Mouse (Mus musculus): ENCODE results near the gene Gm20388. TPM values are rescaled to one million over a fixed set of nuclear protein-coding genes. Genes with fewer than 3 reads are reported as not detected.
"Not testable (repeated sequence)": the region's sequence is repeated elsewhere in the genome, so short reads cannot be mapped to it uniquely, and the experiment has no call there.

Gene Gm20388
- total RNA-seq, 1 experiment from 2014 or later, result 18.4 TPM

DNA sequence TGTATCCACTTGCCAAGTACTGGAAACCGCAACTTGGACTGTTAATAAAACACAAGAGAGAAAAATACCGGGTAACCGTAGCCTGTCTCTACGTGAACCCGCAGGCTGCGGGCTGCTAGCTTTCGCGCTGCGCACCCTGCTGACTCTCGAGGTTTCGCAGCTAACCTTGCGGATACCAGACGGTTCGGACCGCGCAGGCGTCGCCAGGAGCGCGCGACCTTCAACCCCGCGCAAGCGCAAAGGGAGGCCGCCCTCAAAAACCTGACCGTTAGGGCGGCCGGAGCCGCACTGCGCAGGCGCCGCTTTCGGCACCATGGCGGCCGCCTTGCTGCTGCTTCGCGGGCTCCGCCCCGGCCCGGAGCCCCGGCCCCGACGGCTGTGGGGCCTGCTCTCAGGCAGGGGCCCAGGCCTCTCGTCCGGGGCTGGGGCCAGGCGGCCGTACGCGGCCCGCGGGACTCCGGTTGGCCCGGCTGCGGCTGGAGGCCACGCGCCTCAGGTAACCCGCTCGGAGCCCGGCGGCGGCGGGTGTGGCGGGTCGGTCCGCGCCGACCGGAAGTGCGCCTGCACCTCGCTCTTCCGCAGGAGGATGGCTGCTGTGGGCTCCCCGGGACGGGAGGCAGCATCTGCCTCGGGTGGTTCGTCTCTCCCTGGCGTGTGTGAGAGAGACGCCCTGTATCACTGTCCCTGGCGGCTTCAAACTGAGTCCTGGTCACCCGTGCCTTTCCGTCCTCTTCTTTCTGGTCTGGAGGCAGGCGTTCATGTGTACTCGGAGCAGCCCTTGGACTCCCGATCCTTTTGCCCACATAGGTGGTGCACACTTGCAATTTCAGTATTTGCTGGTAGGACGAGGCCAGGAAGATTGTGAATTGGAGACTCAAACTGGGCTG, 3154.8 kb downstream of the Gm20388 start:
- peak; percentile 92 to 93 for ATAC-seq (replicated peaks in 1 of 2; ENCODE audit: insufficient read depth in 1 of 2, low FRiP score in 2 of 2, low TSS enrichment in 1 of 2, low read depth in 1 of 2, poor library complexity in 2 of 2, severe bottlenecking in 2 of 2)

DNA sequence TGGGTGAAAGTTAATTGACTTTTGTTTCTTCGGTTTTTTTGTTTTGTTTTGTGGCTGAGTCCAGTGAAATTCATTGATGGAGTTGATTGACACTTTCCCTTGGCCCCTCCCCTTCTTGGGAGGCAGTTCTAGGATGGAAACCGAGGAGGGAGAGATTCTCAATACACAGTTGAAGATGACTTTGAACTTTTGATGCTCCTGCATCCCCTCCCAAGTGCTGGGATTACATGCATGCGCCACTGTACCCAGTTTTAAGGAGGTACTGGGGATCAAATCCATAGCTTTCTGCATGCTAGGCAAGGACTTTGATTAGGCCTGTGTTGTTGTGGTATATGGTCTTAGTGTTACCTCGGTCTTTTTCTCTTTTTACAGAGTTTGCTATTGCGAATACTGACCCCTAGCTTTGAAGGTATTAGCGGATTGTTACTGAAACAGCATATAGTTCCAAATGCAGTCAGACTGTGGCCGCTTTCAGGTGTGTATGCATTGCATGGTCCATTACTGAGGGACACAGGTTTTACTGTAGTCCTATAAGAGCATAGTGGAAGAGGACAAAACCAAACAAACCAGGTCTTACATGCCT, 3155.6 kb downstream of the Gm20388 start:
- ATAC-seq (replicated peaks in 1 of 2; ENCODE audit: insufficient read depth in 1 of 2, low FRiP score in 2 of 2, low TSS enrichment in 1 of 2, low read depth in 1 of 2, poor library complexity in 2 of 2, severe bottlenecking in 2 of 2), result 0 out of 4 replicates have a peak, but pooled peaks of 1 of the 2 experiments have one; percentile 1

DNA sequence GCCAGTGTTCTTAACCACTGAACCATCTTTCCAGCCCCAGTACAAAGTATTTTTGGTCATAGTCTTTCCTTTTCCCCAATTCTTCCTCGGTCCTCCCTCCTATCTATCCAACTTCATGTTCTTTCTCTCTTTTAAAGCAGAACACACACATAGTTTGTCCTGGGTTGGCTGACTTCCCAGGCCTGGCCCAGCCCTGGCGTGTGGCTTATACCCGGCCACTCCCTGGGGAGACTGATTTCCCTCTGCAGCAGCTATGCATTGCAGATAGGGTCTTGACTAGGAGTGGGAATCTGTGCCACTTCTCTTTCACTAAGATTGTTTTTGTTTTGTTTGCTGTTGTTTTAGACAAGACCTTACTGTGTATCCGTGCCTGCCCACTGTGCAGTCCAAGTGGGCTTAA, 3160.5 kb downstream of the Gm20388 start:
- no peak for ATAC-seq (replicated peaks in 1 of 2; ENCODE audit: insufficient read depth in 1 of 2, low FRiP score in 2 of 2, low TSS enrichment in 1 of 2, low read depth in 1 of 2, poor library complexity in 2 of 2, severe bottlenecking in 2 of 2)

DNA sequence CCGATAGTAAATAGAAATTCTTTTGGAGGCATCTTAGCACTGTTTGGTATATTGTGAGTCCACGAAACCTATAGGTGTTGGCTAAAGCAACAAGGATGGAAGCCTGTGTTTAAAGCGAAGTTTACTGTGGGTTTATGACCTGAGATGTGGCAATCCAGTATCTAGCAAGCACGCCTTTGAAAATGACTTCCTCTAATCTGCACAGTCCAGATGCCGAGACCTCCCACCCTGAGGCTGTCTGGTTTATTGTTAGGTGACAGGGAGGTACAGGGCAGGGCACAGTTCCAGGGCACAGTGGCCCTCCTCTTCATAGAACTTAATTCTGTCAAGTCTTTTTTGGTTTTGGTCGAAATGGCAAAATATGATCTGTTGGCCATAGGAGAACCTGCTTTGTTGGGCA, 3166.6 kb downstream of the Gm20388 start:
- no peak for ATAC-seq (replicated peaks in 1 of 2; ENCODE audit: insufficient read depth in 1 of 2, low FRiP score in 2 of 2, low TSS enrichment in 1 of 2, low read depth in 1 of 2, poor library complexity in 2 of 2, severe bottlenecking in 2 of 2)

DNA sequence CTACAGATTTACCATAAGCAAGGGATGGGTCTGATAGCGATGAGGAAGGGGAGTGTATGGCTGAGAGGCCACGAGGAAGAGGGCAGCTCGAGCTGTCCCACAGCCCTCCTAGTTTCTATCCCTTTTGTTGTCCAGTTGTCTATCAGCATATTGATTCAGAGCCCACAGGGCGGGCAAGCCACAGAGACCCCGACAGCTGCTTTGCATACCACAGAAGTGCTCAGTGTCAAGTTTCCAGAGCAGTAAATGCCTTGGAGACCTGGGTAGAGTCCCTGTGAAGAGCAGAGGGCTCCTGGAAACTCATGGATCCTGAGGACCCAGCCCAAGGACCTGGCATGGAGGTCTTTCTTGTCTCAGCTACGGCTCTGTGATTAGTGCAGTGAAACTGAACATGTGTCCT, 3172.4 kb downstream of the Gm20388 start:
- no peak for ATAC-seq (replicated peaks in 1 of 2; ENCODE audit: insufficient read depth in 1 of 2, low FRiP score in 2 of 2, low TSS enrichment in 1 of 2, low read depth in 1 of 2, poor library complexity in 2 of 2, severe bottlenecking in 2 of 2)

DNA sequence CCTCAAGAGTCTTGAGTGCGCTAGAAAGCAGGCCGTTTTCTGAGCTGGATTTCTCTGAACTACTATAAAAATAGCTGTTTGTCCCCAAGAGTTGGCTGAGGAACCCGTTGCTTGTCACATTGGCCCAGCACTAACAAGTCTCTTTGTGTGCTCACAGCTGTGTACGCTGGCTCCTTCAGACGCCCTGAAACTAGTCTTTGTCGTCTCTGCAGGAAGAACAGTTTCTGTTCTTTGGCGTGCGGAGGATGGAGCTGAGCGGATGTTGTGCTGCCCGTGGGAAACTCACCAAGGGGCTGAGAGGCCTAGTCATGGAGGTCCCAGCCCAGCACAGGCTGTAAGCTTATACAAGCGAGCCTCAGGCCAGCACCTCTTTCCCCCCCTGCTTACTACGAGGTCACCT, 3173.0 kb downstream of the Gm20388 start:
- ATAC-seq (replicated peaks in 1 of 2; ENCODE audit: insufficient read depth in 1 of 2, low FRiP score in 2 of 2, low TSS enrichment in 1 of 2, low read depth in 1 of 2, poor library complexity in 2 of 2, severe bottlenecking in 2 of 2), result no peak

DNA sequence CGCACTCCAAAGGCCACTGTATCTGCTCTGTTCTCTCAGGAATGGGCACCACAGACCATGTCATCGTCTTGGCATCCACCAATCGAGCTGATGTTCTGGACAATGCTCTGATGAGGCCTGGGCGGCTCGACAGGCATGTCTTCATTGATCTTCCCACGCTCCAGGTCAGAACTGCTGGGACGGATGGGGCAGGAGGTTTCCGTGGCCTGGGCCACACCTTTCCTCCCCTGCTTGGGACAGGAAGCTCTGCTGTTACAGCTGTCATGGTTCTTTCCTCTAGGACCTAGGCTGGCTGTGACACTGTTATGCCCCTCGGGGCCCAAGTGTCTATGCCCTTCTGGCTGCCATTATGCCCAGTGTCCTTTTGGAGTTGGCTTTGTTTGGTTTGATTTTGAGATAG, 3176.6 kb downstream of the Gm20388 start:
- ATAC-seq (replicated peaks in 1 of 2; ENCODE audit: insufficient read depth in 1 of 2, low FRiP score in 2 of 2, low TSS enrichment in 1 of 2, low read depth in 1 of 2, poor library complexity in 2 of 2, severe bottlenecking in 2 of 2), result 0 out of 4 replicates have a peak, but pooled peaks of 1 of the 2 experiments have one; percentile 17

DNA sequence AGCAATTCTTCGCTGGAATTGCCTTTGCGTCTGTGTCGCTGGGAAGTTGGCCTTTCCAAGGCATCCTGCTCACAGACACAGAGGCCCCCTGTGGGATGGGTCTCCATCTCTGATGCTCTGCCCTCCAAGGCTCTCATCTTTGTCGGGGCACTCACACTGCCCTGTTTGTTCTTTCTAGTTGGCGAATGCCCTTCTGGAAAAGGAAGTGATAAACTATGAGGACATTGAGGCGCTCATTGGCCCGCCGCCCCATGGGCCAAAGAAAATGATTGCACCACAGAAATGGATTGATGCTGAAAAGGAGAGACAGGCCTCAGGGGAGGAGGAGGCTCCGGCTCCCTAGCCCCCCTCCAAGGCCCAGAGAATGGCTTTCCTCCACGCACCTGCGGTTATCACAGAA, 3186.6 kb downstream of the Gm20388 start:
- ATAC-seq (replicated peaks in 1 of 2; ENCODE audit: insufficient read depth in 1 of 2, low FRiP score in 2 of 2, low TSS enrichment in 1 of 2, low read depth in 1 of 2, poor library complexity in 2 of 2, severe bottlenecking in 2 of 2), result no peak

DNA sequence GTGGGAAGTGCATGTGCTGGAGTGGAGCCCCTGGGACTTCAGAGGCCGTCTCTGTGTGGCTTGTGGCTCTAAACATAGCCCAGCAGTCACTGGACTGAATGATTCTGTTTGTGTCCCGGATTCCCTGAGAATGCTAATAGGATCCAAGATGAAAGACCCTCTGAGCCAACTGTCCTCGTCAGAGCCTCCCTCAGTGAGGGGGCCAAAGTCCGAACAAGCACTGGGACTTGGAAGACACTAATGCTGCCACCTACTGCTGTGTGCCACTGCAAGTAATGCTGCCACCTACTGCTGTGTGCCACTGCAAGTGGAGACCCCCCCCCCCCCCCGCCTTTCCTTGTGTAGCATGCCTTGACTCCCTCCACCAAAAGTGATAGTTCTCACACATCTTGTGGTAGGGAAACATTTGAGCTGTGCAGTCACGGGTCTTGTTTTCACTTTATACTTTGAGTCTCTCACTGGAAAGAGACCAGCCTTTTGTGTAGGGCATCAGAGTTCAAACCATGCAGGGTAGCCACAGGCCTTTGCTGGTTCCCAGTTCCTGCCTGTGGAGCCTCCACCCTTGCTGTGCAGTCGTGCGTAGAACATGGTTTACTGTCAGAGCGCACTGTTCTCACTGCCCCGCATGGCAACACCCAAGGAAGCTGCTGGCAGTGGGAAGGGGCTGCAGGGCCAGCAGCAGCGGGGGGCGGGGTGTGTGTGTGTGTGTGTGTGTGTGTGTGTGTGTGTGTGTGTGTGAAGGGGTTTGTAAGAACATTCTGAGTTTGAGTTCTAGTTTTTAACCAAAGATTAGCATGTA, 3187.3 kb downstream of the Gm20388 start:
- ATAC-seq (replicated peaks in 1 of 2; ENCODE audit: insufficient read depth in 1 of 2, low FRiP score in 2 of 2, low TSS enrichment in 1 of 2, low read depth in 1 of 2, poor library complexity in 2 of 2, severe bottlenecking in 2 of 2), result no peak

DNA sequence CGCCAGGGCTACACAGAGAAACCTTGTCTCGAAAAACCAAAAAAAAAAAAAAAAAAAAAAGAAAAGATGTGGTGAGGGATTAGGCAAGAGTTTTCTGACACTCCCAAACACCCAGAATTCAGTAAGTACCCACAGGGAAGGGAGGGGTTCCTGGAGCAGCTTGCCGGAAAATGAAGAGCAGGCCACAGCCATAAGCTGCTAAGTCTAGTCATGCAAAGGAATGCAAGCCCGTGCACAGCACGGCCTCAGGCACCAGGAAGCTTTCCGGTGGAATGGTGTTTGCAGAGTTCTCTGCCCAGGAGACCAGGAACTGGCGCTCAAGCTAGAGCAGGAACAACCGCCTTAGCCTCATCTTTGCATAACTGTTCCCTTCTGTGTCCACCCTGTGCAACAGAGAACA, 3189.6 kb downstream of the Gm20388 start:
- ATAC-seq (replicated peaks in 1 of 2; ENCODE audit: insufficient read depth in 1 of 2, low FRiP score in 2 of 2, low TSS enrichment in 1 of 2, low read depth in 1 of 2, poor library complexity in 2 of 2, severe bottlenecking in 2 of 2), result peak in 1 of 2 experiments; percentile 28; a peak in 1 of 4 replicates

DNA sequence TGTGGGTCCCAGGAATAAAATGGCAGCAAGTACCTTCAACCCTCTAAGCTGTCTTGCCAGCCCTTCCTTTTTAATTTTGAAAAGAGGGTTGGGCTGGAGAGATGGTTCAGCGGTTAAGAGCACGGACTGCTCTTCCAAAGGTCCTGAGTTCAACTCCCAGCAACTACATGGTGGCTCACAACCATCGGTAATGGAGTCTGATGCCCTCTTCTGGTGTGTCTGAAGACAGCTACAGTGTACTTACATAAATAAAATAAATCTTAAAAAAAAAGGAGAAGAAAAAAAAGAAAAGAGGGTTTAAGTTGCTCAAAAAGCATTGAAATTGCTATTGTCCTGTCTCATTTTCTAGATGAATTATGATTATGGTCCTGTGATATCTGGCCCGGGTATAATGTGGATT, 3190.6 kb downstream of the Gm20388 start:
- no peak for ATAC-seq (replicated peaks in 1 of 2; ENCODE audit: insufficient read depth in 1 of 2, low FRiP score in 2 of 2, low TSS enrichment in 1 of 2, low read depth in 1 of 2, poor library complexity in 2 of 2, severe bottlenecking in 2 of 2)

DNA sequence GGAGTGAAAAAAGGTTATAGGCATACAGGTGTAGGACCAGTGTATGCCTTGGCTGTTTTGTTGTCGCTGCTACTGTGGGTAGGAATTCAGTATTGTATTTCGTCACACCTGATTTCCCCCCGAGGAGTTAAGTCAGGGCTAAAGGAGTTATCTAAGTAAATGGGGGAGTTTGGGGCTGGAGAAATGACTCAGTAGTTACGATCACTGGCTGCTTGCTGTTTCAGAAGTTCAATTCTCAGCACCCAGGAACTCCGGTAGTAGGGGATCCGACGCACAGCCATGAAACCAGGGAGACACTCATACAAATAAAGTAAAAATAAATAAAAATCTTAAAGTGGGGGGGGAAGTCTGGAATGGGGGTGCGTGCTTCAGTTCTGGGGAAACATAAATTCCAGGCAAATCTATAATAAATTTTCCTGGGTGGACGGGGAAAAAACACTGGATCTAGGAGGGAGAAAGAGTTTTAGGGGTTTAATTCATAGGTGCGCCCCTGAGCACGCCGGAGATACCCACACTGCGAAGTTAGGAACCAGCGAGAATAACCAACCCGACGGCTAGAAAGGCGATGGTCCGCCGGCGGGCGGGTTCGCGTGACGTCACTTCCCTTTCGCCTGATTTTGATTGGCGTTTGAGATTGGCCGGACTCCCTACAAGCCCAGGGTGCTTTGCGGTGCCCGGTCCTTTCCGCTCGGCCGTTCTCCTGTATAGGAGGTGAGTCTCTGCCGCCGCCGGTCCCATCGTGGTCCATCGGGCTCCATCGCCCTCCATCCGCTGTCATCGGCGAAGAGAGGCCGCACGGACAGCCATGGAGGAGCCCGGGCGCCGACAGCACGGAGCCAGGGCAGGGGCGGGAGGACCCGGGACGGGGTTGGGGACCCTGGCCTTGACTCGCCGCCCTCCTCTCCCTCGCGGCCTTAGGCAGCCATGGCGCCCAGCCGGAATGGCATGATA, 3191.4 kb downstream of the Gm20388 start, which contains the start of gene Rpl13:
Gene Rpl13, plus strand, starts transcription at position 616 of the 951 bp plus-strand sequence.
- peak; percentile 93 to 95 for ATAC-seq (replicated peaks in 1 of 2; ENCODE audit: insufficient read depth in 1 of 2, low FRiP score in 2 of 2, low TSS enrichment in 1 of 2, low read depth in 1 of 2, poor library complexity in 2 of 2, severe bottlenecking in 2 of 2)

DNA sequence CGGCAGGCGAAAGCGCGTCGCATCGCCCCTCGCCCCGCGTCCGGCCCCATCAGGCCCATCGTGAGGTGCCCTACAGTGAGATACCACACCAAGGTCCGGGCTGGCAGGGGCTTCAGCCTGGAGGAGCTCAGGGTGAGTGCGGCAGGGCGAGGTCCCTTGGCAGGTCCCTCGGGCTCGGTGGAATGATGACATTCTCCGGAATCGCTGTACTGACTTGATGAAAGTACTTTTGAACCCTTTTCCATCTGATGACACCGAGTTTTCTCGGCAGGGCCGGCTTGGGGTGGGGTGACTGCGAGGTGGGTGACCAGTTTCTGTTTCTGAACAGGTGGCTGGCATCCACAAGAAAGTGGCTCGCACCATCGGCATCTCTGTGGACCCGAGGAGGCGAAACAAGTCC, 3192.2 kb downstream of the Gm20388 start:
- not testable (repeated sequence) for ATAC-seq (replicated peaks in 1 of 2; ENCODE audit: insufficient read depth in 1 of 2, low FRiP score in 2 of 2, low TSS enrichment in 1 of 2, low read depth in 1 of 2, poor library complexity in 2 of 2, severe bottlenecking in 2 of 2)

DNA sequence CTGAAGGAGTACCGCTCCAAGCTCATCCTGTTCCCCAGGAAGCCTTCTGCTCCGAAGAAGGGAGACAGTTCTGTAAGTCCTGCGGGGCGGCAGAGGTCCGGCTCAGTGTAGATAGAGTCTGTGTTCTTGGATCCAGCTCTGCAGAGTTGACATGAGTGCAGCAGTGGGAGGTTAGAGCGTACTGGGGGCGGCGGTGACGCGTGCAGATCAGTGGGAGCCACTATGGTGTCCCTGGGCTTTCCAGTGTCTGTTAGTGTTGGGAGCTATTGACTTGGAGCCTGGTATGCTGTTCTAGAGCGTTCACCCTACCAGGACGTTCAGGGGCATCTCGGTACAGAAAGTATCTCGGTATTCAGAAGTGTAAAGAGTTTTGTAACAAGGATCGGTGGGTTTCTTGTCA, 3192.6 kb downstream of the Gm20388 start:
- no peak for ATAC-seq (replicated peaks in 1 of 2; ENCODE audit: insufficient read depth in 1 of 2, low FRiP score in 2 of 2, low TSS enrichment in 1 of 2, low read depth in 1 of 2, poor library complexity in 2 of 2, severe bottlenecking in 2 of 2)

DNA sequence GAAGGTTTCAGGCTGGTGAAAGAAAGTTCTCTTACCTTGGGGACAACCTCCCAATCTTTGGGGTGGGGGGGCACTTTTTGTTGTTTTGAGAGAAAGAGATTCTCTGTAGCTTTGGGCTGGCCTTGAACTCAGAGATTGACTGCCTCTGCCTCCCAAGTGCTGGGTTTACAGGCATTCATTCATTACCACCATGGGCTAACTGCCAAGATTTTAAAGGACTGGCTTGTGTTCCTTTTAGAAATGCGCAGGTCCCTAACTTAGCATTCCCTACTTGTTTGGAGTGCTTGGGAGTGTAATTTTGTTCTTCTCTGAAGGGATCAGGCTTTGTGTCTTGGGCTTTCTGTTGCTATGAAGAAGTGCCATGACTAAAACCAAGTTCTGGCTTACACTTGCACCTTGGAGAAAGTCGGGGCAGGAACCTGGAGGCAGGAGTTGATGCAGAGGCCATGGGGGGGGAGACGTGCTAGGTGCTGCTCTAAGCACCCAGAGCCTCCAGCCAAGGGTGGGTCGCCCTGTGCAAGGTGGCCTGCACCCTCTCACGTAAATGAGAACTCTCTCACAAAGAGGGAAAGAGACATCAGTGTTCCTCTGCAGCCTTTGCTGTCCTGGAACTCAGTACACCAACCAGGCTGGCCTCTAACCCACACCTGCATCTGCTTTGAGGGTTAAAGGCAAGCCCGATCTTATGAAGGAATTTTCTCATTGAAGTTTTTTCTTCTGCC, 3193.6 kb downstream of the Gm20388 start:
- no peak for ATAC-seq (replicated peaks in 1 of 2; ENCODE audit: insufficient read depth in 1 of 2, low FRiP score in 2 of 2, low TSS enrichment in 1 of 2, low read depth in 1 of 2, poor library complexity in 2 of 2, severe bottlenecking in 2 of 2)
